Mouse (Mus musculus) E14TG2a.4 (cell line): ENCODE measurements around the gene Srd5a1.

Source experiments
- CTCF ChIP-seq: conservative IDR thresholded peaks from 2 replicates; pipeline ENCODE4 v1.5.1; 2014; ENCODE audit warnings: low read length
- NANOG ChIP-seq: IDR thresholded peaks from 2 replicates; pipeline ENCODE4 v1.6.1; 2014; ENCODE audit warnings: borderline replicate concordance, low read length, mixed read lengths

- TF ChIP-seq CTCF (no peak), NANOG (no peak)
These were observed 54.5 kb downstream of the Srd5a1 start for GRCm38 (mm10) chr13:69556728-69557127.
